Mouse (Mus musculus) C2C12 (cell line): ENCODE measurements around the gene Ddx39.

Source experiments
- CEBPB ChIP-seq: IDR thresholded peaks from one replicate; pipeline ENCODE4 v1.6.1; 2011; ENCODE audit warnings: low read depth, mild to moderate bottlenecking, control low read depth, moderate library complexity
- CTCF ChIP-seq: IDR thresholded peaks from one replicate; pipeline ENCODE4 v1.5.1; 2011; ENCODE audit not compliant: control insufficient read depth, insufficient read depth, insufficient read length
- FOSL1 ChIP-seq: IDR thresholded peaks from one replicate; pipeline ENCODE4 v1.8.0; 2011; ENCODE audit warnings: mild to moderate bottlenecking, low read length; ENCODE audit not compliant: poor library complexity, insufficient read depth, severe bottlenecking
- MAX ChIP-seq: IDR thresholded peaks from one replicate; pipeline ENCODE4 v1.6.1; 2011; ENCODE audit warnings: mild to moderate bottlenecking, control low read depth
- MYOD1 ChIP-seq: IDR thresholded peaks from one replicate; pipeline ENCODE4 v1.6.1; 2011; ENCODE audit warnings: low read depth; ENCODE audit not compliant: control insufficient read depth, insufficient read length
- MYOG ChIP-seq: IDR thresholded peaks from one replicate; pipeline ENCODE4 v1.6.1; 2011; ENCODE audit not compliant: control insufficient read depth, insufficient read length; ENCODE audit errors: extremely low read depth
- USF1 ChIP-seq: IDR thresholded peaks from one replicate; pipeline ENCODE4 v1.6.1; 2011; ENCODE audit warnings: low read depth, mild to moderate bottlenecking, control low read depth, moderate library complexity

DNA sequence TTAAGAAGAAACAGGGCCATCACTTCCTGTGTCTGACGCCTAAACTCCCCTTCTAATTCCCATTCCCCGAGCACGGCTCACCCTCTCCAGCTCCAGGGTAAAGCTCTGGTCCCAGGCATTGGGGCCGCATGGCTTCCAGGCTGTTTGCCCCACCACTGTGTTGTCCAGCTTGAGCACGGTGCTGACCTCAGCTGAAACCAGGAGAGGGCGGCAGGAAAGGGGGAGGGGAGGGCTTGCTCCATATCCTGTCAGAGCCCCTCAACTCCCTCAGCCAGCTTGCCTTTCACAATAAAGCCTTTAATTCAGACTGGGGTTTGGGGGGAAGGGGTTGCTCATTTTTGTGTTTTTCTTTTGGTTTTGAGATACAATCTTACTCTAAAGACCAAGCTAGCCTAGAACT, 33.9 kb upstream of the Ddx39 start:
- TF ChIP-seq CTCF (no peak), CEBPB (no peak), MYOD1 (no peak), FOSL1 (no peak), USF1 (no peak), MYOG (no peak), MAX (no peak)
